9 mouse cellular contexts compared by ENCODE assay signal in the genomic region with DNA sequence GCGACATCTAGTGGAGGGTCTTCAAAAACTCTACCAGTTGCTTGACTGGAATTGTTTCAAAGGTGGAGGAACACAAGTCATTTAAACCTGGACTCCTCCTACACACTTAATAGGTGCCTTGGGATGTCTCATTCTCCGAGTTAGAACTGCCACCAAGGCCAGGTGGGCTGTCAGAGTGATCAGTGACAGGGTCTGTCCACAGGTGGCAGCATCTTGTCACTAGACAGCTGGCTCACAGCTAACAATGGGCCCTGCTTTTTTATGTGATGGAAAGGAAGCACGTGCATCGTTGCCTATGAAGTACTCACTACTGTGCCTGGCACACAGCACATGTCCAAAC.
DNase-seq lines count a peak whose midpoint lies in the region; ATAC-seq lines count a peak whose summit lies in the region.
"Had no signal": no experiment of that assay in that cellular context is flagged by ENCODE, and none has a peak within 500 bp of the region (broad histone marks: within the 10 kb centered on the region; RNA-seq: fewer than 3 reads in every experiment).

No protein-coding gene starts in this region.

- no peak overlapping the region for H3K4me3 ChIP-seq in midbrain, embryonic 11.5 days (ENCODE audit: low read depth, low read length)
- no peak overlapping the region for H3K4me3 ChIP-seq in midbrain, embryonic 14.5 days (replicated peaks; ENCODE audit: low read depth, low read length)

- H3K27ac ChIP-seq in midbrain, embryonic 11.5 days (ENCODE audit: low read depth, low read length): no peak overlapping the region
- no peak overlapping the region for H3K27ac ChIP-seq in midbrain, embryonic 14.5 days (replicated peaks; ENCODE audit: low read depth, low read length)

- peaks cover 23% of the 10 kb centered on the region for H3K36me3 ChIP-seq in midbrain, embryonic 11.5 days (ENCODE audit: control insufficient read depth, insufficient read depth, low read length)
- peaks cover 45% of the 10 kb centered on the region for H3K36me3 ChIP-seq in midbrain, embryonic 14.5 days (ENCODE audit: control insufficient read depth, insufficient read depth, low read length)

- no peak overlapping the region for H3K4me2 ChIP-seq in midbrain, embryonic 11.5 days
- H3K4me2 ChIP-seq in midbrain, embryonic 14.5 days (ENCODE audit: low read length): no peak overlapping the region

- WGBS in midbrain, embryonic 11.5 days: 56% methylated on average over 4 of the region's 4 CpGs
- 46% methylated on average over 4 of the region's 4 CpGs for WGBS in midbrain, embryonic 14.5 days

- no peak overlapping the region for H3K9ac ChIP-seq in midbrain, embryonic 11.5 days (ENCODE audit: low read length)
- H3K9ac ChIP-seq in midbrain, embryonic 14.5 days (replicated peaks; ENCODE audit: low read length): no peak overlapping the region

- no peaks in the 10 kb centered on the region for H3K27me3 ChIP-seq in midbrain, embryonic 11.5 days (ENCODE audit: control insufficient read depth, insufficient read depth, low read length)
- no peaks in the 10 kb centered on the region for H3K27me3 ChIP-seq in midbrain, embryonic 14.5 days (ENCODE audit: control insufficient read depth, insufficient read depth, low read length)

- peaks cover 5% of the 10 kb centered on the region; the same call in 1 of the 2 replicates for H3K4me1 ChIP-seq in midbrain, embryonic 11.5 days (ENCODE audit: control insufficient read depth, insufficient read depth, low read length)
- H3K4me1 ChIP-seq in midbrain, embryonic 14.5 days (ENCODE audit: control insufficient read depth, insufficient read depth, low read length): no peaks in the 10 kb centered on the region

- DNase-seq in heart, postnatal 4 days: peak; percentile 23
- DNase-seq in heart, adult 11 months: no peak
- DNase-seq in midbrain, embryonic 11.5 days (ENCODE audit: low spot score, missing footprints): peak; percentile 90
- DNase-seq in midbrain, embryonic 14.5 days: no peak
- peak; percentile 53 for DNase-seq in R1 (ENCODE audit: low read depth, low spot score)
- peak; percentile 9 for DNase-seq in lung, postnatal 36 days
- no peak for DNase-seq in gastrocnemius, postnatal 4 days (ENCODE audit: low spot score in 2 of 2)
- no peak for DNase-seq in ovary, postnatal 14 days (ENCODE audit: low spot score)
- DNase-seq: kidney, postnatal 36 days had no signal

- no peak; the same call in 1 of the 2 replicates for ATAC-seq in midbrain, embryonic 11.5 days (ENCODE audit: low FRiP score)
- ATAC-seq in midbrain, embryonic 14.5 days (ENCODE audit: low FRiP score, low TSS enrichment): no peak

- H3K9me3 ChIP-seq in midbrain, embryonic 11.5 days (ENCODE audit: control insufficient read depth, low read length): no peaks in the 10 kb centered on the region
- H3K9me3 ChIP-seq in midbrain, embryonic 14.5 days (ENCODE audit: control insufficient read depth, low read length): no peaks in the 10 kb centered on the region

Comparison
In these comparisons a context has a peak if more than half of its experiments do, and no peak if none do; other contexts are left out.
1. DNase-seq: peak in heart, postnatal 4 days (single experiment), midbrain, embryonic 11.5 days (single experiment), R1 (single experiment) and lung, postnatal 36 days (single experiment); none in heart, adult 11 months (single experiment), midbrain, embryonic 14.5 days (single experiment), gastrocnemius, postnatal 4 days (0 of 2) and ovary, postnatal 14 days (single experiment).